Mouse (Mus musculus) gastrocnemius, postnatal 4 days (tissue): Measurements from ENCODE around the gene Gm21883. TPM values are rescaled to one million over a fixed set of nuclear protein-coding genes. Genes with fewer than 3 reads are reported as not detected.
"Not testable (repeated sequence)": the region's sequence is repeated elsewhere in the genome, so short reads cannot be mapped to it uniquely, and the experiment has no call there.

ENCODE experiments used
- DNase-seq, 2 experiments: peaks; one replicate each; pipeline ENCODE4 v3.0.0; 2021 to 2022; ENCODE audit warnings: low spot score in 2 of 2, mixed read lengths in 2 of 2
- long read RNA-seq, 2 experiments: library from polyadenylated mRNA; stranded (forward); transcript quantifications; one replicate each; pipeline ENCODE4 v2.0.0; 2021
- total RNA-seq, 2 experiments: library from RNA; stranded (reverse); gene quantifications; 2 replicates each; pipeline ENCODE4 v1.2.3; 2021

The Gm21883 gene
- not detected for total RNA-seq
- long read RNA-seq, experiment 1: 0 reads
- long read RNA-seq, experiment 2: 0 reads

DNA sequence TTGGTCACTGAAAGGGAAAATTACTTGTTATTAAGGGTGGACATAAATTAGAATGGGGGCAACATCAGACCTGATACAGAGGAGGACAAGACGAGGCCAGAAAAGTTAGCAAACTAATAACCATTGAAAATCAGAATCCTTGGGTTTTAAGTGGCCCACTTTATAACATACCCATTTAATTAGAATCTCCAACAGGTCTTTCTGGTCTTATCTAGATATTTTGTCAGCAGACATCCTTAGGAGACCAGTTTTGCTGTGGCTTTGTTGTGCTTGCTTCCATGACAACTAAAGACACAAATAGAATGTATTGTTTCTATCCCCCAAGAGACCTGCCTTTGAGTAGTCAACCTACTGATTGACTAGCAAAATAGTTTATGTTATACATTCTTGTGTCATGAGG, at the start of gene Gm21883:
Gm21883 (minus strand) TSS at position 101 of the 400 bp plus-strand sequence.
- DNase-seq: not testable (repeated sequence)

DNA sequence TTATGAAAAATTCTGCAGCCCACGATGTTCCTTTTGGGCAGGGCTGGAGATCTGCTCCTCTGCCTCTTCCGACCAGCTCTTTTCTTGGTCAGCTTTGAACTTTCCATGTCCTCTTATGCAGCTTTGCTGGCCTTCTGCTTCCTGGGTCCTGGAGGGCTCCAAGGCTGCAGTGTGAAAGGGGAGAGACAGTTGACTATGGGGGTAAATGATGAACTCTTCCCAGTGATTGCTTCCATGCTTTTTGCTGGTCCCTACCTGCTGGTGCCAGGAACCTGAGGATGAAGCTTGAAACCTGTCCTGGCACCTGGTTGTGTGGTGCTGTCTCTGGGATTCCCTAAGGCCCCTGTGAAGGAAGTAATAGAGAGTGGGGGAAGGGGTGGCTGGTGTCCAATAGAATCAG, 44.7 kb upstream of the Gm21883 start, which contains the start of gene Spin2e:
Spin2e (minus strand) TSS at position 101 of the 400 bp plus-strand sequence.
- not testable (repeated sequence) for DNase-seq

Other genes starting within 250 kb of the Gm21883 start
- gene Btbd35f26, start 237.8 kb downstream of the Gm21883 start, total RNA-seq: not detected
- gene Btbd35f19, start 190.4 kb downstream of the Gm21883 start, total RNA-seq: not detected
- gene Spin2e, start 44.6 kb upstream of the Gm21883 start, total RNA-seq: not detected
- not detected for gene Btbd35f25, start 142.9 kb upstream of the Gm21883 start, total RNA-seq